Mouse (Mus musculus): ENCODE data around the gene 2810004N23Rik.

DNA sequence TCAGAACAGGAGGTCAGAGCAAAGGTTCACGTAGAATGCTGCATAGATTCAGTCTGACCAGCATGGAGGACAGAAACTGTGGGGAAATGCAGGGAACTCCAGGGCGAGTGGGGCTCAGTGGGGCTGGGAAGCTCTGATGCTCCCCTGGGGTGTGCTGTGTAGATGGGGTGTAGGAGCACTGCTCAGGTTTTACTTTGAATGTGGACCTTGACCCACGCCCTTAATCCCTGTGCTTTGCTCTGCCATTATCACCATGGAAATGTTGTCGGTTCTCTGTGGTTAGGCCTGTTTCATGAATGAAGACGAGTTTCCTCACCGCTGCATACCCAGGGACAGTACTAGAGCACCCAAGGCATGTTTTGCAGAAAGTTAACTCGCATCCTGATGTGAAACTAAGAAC is 8.6 kb upstream of the 2810004N23Rik start:
- TF ChIP-seq POLR2A (IDR thresholded peaks at IDR 0.05; ENCODE audit: borderline replicate concordance, insufficient read depth, low read length) = no peak
- no peak for TF ChIP-seq CTCF (IDR thresholded peaks at IDR 0.05; ENCODE audit: borderline replicate concordance, insufficient read depth, low read depth, low read length)

Data from cerebellum, adult 2 months (tissue).